Mouse (Mus musculus): ENCODE results near the gene Ttc28.

DNA sequence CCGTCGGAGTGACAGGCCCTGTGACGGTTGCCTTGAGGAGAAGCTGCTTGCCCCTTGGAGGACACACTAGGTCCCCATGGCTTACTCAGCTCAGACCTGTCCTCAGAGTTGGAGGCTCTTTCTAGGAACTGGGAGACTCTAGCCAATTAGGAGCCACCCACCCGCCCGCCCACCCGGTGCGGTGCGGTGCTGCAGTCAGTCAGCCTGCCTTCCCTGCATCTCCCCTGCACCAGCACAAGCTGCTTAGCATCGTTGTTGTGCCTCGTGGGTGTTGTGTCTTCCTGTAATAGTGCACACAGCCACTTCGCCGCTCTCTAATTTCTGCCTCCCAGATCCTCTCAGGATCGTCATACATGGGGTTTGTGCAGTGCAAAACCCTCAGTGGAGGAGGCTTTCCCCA lies 335.3 kb downstream of the Ttc28 start:
- TF ChIP-seq CTCF (conservative IDR thresholded peaks at IDR 0.05 in 1 of 2, IDR thresholded peaks at IDR 0.05 in 1 of 2; ENCODE audit: low read depth in 2 of 2, low read length in 2 of 2), result no peak
- TF ChIP-seq POLR2A (IDR thresholded peaks at IDR 0.05; ENCODE audit: low read depth, low read length), result no peak
- no peak for TF ChIP-seq HCFC1 (IDR thresholded peaks at IDR 0.05; ENCODE audit: low read depth, low read length)
- no peak for TF ChIP-seq EP300 (IDR thresholded peaks at IDR 0.05; ENCODE audit: low read length)
- TF ChIP-seq USF2 (conservative IDR thresholded peaks at IDR 0.05; ENCODE audit: low read depth, low read length), result no peak
- no peak for TF ChIP-seq MAFK (IDR thresholded peaks at IDR 0.05; ENCODE audit: insufficient replicate concordance, low read length)
- TF ChIP-seq NELFE (IDR thresholded peaks at IDR 0.05; ENCODE audit: low read depth, low read length), result no peak
- TF ChIP-seq JUN (IDR thresholded peaks at IDR 0.05; ENCODE audit: insufficient read depth, low read depth, low read length), result no peak

Measured in CH12.LX (cell line).